Mouse (Mus musculus) bone marrow, adult 2 months (tissue): ENCODE measurements at regions not wholly inside any gene's neighbourhood (a gene's known extent, or its start where the extent isn't known, plus 50 kb on each side); places are given as distances from the start of the nearest gene placed in this dataset.

ENCODE experiments used
- CTCF ChIP-seq: fragments of 200-500 bp; IDR thresholded peaks from 2 replicates; pipeline ENCODE4 v1.5.1; 2011; ENCODE audit warnings: low read length, control low read depth; ENCODE audit not compliant: control insufficient read depth, insufficient read depth
- POLR2A ChIP-seq: fragments of 200-500 bp; IDR thresholded peaks from 2 replicates; pipeline ENCODE4 v1.6.1; 2011; ENCODE audit warnings: low read depth, mild to moderate bottlenecking, control low read depth, low read length, borderline replicate concordance; ENCODE audit not compliant: control insufficient read depth

DNA sequence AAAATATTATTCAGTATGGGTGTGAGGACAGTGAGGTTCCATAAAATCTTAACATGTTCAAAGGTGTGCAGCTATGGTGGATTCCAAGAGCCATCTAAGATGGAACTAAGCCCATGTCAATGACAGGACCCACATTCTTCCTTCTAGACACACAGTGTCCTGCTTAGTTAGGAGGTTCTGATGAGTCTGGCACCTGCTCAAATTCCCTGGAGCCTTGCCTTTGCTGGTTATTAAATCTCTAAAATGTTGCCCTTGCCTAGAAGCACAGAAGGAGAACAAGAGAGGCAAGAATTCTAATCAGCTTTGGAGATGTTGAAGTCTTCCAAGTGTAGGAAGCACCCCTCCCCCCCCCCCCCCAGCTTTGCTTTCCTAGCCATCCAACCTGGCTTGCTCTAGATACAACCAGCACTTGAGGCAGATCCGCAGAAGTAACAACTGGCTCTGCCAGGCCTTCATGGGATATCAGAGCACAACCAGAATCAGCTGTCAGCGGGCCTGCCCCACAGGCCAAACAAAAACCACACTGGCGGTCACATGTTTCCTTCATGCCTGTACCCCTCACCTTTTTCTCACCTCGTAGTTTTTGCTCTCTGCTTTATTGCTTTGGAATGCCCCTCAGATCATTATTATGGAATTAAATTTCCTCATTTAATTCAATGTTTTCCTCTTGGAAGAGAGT lies 116.0 kb upstream of the Slc22a22 start:
- no peak for TF ChIP-seq CTCF
- no peak for TF ChIP-seq POLR2A
